Mouse (Mus musculus): ENCODE measurements around the gene Glis3. TPM values are rescaled to one million over a fixed set of nuclear protein-coding genes. Genes with fewer than 3 reads are reported as not detected.
A peak's percentile ranks its signal among the peaks of the same experiment; 100 is the strongest.

Gene Glis3
- total RNA-seq, 2 experiments from 2014 or later: 2.1 to 2.3 TPM

DNA sequence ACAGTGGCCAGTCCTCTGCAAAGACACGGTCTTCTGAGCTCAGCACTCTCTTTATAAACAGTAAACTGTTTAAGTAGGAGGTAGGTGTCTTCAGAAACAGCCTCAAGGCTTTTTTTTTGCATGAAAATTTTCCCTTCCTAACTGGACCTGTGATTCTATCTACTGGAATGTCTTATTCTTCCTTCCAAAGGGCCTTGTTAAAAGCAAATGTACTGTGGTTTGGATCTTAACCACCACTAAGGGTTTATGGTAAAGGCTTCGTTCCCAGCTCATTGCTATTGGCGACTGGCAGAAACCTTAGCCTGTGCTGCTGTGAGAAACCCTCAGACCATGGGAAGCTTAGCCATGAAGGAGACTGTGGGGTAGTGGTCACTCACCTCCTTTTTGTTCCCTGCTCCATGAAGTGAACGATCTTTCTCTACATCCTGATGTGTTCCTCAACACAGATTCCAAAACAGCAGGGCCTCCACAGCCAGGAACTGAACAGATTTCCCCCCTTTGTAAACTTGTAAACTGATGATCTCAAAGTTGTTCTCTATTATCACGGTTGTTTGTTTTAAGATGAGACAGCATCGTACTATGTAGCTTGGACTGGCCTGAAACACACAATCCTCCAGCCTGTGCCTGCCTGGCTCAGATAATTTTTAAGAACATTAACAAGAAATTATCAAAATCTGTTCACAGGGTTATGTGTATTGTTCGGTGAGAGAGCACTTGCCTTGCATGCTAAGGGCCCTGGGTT is 88.0 kb downstream of the Glis3 start:
- DNase-seq: no peak

DNA sequence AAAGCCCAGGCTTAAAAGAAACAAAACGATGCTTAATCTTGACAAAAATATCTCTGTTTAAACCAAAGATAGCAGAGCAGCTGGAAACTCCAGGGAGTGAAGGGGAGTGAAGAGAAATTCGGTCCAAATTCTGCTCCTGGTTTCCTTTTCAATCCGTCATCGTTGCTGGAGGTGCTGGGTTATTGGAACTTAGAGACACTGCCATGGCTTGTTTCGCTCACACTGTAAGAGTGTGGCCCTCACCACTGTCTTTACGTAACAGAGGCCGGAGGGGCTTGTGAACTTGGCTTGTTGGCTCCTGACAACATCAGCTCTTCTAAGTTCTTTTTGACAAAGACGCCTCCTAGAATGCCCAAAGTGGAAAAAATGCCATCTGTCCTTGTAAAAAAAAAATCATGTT is 99.4 kb downstream of the Glis3 start:
- DNase-seq: no peak

DNA sequence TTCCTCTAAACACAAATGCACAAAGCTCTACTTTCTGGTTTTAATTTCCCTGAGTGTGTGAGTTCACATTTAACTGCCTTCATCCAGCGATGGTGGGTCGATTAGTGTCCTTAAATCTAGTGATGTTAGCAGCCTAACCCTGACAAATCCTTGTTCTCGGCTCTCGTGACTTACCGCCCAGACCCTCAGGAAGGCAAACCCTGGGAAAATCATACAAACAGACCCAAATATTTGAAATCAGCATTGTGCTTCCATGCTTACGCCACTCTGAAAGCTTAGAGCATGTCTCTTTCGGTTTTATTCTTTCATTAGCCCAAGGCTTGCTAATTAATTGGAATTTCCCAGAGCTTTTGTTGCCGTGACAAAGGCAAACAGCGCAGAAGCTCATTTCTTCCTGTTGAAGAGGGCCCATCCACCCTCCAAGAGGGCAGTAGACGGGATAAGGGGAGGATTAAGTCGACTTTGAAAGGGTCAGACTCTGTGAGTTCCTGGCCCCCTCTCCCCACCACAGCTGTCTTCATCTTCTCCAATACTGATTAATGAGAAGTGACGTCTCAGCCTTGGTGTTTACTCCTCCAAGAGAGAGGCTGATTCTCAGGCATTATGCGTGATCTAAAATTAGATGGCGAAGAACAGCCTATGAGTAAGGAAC is 100.0 kb downstream of the Glis3 start:
- no peak for DNase-seq

DNA sequence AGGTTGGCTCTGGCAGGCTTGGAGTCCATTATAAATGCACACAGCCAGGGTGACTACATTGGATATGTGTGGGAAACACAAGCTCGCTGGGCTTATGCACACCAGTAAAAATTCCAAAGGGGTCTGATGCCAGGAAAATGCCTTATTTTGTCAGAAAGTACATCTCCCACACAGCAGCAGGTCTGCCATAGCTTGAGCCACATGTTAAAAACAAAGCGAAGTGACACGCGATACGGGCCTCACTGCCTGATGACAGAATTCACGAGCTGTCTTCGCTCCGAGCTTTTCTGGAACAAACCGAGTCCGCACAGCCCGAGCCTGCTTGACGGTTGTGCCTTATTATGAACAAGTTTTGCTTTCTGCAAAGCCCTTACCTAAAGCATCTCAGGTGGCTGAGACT is 102.9 kb downstream of the Glis3 start:
- DNase-seq: no peak

DNA sequence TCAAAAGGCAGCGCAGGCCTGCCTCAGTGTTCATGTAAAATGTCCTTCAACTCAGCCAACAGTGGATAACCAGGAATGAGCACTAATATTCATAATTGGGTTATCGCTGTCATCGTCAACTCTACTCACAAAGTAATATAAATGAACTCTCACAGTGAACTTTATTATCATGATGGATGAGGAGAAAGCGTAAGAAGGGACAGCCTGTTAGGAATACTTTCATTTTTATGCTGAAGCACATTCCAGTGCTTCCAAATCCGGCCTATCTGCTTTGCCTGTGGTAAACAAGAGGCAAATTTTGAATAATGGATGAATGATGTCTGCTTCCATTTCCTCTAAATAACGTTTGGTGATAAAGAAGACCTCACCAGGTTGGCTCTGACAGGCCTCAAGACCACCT is 103.3 kb downstream of the Glis3 start:
- DNase-seq: no peak

DNA sequence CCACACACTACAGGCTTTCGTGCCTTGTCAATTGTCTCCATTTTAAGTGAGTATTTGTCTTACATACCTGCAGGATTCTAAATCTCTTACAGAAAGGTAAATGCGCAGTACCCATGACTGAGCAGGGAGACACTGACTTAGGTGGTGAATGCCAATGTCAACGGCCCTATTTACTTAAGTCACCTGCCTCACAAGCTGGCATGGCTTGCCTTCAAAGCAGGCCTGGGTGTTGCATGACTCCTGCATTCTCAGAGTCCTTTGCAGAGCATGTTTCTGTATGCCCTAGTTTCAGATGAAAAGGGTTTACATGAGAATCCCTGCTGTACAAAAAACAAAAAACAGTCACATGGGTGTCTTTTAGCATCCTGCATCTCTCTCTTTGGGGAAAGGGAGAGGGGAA is 106.2 kb downstream of the Glis3 start:
- no peak for DNase-seq

DNA sequence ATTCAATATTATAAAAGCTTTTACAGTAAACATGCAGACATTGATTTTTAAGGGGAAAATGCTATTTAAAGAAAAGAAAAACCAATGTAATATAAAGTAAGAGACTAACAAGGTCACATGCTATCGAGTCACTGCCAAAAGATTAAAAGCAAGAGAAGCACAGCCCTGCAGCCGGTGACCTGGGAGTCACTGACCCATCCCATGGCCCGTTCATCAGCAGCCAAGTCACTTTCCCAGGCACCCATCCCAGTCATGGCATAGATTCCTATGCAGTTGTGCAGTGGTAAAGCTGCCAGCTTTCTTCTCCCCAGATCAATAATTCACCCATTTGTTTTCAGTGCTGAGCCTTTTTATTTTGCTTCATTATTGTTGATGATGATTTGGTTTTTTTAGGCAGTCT is 110.0 kb downstream of the Glis3 start:
- DNase-seq: no peak

DNA sequence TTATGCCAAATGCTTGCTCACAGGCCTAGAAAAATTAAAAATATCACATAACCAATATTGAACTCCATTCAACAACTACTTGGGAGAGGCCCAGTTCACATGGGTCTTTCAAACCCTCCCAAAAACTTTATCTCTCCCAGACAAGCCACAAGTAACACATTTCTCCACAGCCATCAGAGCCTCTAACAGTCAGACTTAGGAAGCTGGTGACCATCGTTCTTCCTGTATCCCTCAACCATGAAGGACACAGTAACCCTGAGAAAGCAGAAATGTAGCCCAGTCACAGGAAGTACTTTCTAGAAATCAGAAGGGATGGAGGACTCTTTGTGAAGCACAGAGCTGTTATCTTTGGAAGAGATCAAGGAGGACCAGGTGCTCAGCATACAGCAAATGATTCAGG is 112.8 kb downstream of the Glis3 start:
- DNase-seq: no peak

DNA sequence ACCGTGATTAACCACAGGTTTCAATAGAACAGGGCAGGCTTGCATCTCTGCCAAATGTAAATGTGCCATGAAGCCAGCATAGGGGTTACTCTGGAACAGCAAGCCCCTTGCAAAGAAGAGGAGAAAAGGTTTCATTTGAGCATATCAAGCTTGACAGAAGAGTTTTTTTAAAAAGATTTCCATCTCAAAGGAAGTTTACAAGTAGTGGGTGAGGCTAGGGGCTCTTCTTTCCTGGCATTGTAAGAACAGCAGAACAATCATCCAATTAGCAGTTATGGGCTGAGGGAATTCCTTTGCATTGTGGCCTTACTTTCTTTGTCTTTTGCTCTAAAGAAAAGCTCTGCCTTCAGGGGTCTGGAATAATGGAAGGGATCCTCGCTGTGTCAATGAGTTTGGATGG is 113.3 kb downstream of the Glis3 start:
- DNase-seq: no peak

DNA sequence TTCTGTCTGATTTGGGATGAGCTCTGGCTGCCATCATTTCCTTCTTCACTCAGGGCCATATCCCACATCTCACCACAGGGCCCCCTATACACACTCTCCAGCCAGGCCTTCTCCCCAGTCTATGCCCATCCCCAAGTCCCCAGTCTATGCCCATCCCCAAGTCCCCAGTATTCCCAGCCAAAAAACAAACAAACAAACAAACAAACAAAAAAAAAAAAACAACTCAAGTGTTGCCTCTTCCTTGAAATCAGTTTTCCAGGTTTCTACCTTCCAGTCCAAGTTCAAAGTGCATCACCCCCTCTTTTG is 118.2 kb downstream of the Glis3 start:
- DNase-seq: no peak

DNA sequence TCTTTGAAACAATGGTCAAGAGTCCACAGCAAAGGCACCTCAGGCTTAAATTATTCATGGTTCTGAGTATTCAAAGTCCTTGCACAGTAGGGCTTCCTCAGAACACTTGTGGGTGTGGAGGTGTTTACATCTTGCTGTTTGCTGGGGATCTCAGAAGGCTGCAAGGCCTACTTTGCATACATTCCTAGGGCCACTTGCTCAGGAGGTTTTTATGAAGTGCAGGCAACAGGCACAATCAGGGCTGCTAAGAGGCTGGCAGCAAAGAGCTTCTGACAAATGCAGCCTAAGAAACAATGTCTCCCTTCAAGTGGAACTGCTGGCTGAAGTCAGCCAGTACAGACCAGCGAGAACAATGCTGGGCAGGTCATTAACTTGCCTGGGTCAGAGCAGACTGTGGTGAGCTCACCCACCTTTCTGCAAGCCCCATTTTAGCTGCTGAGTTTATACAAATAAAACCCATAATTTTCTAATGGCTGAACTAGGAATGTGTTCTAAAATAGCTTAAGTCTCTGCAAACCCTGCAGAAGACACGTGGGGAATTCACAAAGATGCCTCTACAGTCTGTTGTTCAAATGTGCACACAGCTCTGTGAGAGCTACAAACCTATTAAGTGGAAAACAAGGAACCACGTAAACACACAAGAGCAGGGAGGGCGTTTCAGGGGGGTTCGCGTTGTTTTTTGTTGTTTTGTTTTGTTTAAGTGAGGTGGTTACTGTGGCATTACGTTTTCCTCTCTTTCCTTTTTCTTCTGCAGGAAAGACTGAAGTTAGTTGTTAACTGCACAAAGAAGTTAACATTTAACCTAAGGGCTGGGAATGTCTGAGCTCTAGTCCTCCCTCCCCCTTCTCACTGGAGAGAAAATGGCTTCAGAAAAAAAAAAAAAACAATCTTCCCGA is 118.8 kb downstream of the Glis3 start:
- DNase-seq: no peak

DNA sequence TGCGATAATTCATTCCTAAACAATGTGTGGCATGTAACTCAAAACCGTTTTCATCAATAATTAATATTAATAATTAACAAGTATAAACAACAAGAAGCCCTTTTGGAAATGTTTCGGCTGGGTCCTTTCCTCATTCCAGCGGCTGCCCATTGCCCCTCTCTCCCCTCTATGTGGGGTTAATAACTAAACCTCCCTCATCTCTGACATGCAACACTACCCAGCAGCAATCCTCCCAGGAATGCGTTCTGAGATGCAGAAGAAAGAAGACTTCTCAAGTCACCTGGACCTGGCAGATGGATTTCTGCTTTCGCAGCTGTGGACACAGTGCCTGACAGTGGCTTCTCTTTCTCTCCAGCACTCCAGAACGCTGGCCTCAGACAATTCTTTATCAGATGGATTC is 120.0 kb downstream of the Glis3 start:
- no peak for DNase-seq

DNA sequence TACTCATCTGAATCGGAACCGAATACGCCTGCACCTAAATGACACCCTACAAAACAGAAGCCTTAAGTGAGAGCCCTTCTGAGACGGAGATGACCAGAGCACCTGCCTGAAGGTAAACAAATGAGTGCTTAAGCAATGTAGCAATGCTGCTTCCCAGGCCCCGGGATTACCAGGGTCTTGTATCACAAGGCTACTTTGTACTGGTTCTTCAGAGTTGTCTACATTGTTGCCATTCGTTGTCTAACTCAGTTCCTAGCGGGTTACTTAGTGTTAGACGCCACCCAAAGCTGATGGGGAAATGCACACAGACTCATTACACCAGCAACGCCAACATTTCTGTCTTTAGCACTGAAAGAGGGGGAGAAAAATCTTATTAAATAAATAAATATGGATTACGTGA is 120.5 kb downstream of the Glis3 start:
- DNase-seq: no peak

DNA sequence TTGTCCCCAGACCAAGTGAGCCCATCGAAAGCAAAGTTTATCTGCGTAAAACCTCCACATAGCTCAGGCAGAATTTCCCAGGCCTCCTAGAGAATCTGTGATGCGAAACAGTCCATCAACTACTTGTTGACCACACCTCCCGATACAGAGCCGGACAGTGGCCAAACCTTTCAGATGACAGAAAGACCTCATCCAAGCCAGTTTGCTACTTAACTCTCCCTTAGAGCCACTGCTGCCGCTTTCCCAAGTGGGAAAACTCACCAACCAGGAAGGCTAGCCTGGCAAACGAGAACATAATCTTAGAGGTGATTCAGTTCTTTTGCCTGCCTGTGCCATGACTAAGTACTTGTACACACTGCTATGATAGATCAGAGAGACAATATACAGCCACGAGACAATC is 121.2 kb downstream of the Glis3 start:
- DNase-seq: no peak

DNA sequence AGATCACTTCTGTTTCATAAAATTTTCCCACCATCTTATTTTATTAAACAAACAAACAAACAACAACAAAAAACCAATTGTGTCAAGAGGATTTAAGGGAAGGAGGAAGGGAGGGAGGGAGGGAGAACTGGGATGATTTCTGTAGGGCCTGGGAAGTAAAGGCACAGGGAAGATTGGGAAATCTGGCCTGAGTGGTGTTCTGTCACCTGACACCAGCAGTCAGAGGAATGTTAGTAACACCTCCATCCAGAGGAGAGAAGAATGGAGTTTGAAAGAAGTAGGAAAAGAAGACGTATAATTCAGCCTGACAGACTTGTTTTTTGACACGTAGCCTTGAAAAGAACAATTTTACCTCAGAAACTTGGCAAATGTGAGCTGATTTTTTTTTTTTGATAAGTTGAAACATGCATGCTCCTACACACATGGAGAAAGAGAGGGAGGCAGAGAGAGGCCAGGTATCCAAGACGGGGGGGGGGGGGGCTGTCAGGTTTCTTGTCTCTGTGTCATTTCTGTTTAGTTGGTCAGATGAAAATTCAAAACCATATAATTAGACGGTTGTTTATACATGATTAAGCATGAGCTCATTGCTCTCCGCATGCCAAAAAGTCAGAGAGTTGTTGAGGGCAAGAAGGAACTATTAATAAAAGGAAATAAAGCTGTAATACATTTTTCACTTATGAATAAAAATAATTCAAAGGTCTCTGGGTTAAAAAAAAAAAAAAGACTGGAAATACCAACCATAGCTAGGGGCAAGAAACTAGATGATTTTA is 122.1 kb downstream of the Glis3 start:
- no peak for DNase-seq

DNA sequence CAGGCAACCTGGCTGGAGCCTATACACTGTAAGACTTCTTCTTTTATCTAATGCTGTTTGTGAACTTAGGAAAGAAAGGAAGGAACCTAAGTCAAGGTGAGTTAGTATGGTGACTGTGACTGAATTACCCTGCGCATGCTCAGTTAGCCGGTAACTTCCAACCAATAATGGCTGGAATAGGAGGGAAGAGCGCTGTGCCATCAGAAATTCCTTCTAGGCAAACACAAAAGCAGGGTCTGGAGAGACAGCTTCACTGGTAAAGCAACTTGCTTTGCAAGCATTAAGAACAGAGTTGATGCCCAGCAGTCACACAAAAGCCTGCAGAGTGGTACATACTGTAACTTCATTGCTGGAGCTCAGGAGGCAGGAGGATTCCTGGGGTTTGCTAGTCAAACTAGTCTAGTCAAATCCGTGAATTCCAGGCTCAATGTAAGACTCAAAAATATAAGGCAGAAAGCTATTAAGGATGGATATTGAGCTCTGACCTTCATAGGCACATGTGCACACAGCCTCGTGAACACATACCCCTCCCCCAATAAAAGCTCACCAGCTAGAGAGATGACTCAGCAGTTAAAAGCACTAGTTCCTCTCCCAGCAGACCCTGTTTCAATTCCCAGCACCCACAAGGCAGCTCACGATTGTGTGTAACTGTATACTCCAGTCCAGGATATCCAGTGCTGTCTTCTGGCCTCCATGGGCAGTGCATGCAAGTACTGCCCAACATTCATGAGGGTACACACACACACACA is 124.5 kb downstream of the Glis3 start:
- no peak for DNase-seq

DNA sequence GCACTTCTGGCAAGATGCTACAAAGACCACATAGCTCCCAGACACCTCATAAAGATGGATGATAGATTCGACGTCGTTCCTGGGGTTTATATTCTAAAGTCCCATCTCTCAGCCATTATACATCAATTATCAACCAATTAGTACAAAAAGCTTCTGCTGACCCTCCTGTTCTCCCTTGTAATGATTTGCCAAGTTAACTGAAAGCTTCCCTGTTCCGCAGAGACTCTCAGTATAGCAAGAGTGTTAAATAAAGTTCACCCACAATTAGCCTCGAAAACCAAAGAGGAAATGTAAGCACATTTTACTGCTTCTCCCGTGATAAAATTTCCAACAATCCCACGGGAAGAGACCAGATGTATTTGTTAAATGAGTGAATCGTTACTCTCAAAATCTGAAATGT is 129.3 kb downstream of the Glis3 start:
- no peak for DNase-seq

DNA sequence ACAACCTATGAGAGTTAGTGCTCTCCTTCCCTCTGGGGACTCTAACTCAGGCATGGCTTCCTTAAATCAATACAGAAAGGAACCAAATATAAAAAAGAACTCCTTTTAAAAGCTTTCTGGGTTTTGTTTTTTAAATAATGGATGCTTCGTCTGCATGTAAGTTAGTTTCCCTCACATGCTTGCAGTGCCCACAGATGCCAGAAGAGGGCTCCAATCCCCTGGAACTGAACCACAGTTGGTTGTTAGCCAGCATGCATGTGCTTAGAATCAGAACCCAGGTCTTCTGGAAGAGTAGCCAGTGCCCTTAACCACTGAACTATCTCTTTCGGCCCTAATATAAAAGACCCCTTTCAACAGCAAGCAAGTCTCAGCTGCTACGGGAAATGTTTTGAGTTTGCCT is 132.9 kb downstream of the Glis3 start:
- DNase-seq: peak; percentile 17

DNA sequence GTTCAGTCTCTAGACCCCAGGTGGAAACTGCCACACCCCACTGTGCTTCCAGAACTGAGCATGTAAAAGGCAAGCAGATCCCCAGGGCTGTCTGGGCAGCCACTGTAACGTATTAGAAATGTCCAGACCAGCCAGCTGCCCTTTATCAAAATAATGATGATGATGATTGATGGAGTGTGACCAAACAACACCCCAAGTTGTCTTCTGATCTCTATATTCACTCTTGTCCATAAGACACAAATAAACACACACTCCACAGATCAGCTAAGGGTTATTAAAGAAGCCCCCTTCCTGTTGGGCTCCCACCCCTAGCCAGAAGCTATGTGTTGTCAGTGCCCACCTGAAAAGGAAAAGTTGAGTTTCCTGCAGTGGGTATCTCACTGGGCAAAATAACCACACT is 134.4 kb downstream of the Glis3 start:
- DNase-seq: no peak

DNA sequence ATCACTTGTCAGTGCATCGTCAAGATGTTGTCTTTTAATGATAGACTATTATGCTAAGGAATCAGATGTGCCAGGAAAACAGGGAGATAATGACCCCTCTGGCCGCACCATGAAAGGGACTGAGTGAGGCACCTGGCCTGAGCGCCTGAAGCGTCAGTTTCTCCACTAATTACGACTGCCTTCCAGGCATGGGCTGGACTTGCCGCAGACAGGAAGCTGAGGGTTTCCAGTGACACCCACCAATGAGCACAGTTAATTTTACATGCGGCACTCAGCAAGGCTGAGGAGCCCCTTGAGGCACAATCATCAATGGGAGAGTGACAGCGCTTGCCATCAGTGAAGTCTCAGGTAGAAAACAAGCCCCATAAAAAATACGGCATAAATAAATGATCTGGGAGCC is 141.1 kb downstream of the Glis3 start:
- DNase-seq: no peak

DNA sequence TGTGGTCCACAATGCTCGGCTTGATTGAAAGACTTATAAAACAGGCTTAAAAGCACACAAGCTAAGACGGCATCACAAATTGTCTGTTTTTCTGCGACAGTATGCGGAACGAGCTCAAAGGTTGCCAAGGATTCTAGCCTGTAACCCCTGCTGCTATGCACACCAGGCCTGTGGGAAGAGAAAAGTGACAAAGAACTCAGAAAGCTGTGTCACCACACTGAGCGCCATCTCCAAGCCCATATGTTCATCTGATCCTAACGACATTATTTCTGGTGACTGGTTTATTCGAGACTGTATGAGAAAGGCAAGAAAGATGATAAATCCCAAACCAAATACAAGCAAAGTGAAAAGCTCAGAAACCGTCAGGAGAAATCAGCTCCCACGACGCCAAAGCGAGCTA is 144.9 kb downstream of the Glis3 start:
- DNase-seq: no peak

DNA sequence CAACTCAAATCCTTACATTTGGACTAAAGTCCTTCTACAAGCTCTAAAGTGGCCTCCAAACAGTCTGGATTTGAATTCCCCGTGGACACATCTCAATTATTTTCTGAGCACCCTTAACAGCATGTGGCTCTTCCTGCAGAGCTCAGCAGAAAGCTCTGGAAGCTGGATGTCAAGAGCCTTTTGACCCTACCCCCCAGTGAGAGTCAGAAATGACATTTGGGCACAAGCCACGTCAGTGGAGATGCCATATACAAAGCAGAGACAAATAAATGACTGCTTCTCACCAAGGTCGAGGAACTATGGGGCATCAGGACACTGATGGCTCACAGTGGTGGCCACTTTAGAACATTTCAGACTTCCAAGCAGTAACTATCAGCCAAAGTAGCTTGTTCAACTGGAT is 146.3 kb downstream of the Glis3 start:
- DNase-seq: no peak
